Mouse (Mus musculus): ENCODE data around the gene Hdac9.

Hdac9 gene

GRCm38 (mm10) chr12:34803721-34804120 lies 113.2 kb downstream of the Hdac9 start:
- no peak for DNase-seq

GRCm38 (mm10) chr12:34802308-34802707 lies 114.6 kb downstream of the Hdac9 start:
- DNase-seq: no peak

GRCm38 (mm10) chr12:34801752-34802151 lies 115.1 kb downstream of the Hdac9 start:
- DNase-seq: no peak

DNA sequence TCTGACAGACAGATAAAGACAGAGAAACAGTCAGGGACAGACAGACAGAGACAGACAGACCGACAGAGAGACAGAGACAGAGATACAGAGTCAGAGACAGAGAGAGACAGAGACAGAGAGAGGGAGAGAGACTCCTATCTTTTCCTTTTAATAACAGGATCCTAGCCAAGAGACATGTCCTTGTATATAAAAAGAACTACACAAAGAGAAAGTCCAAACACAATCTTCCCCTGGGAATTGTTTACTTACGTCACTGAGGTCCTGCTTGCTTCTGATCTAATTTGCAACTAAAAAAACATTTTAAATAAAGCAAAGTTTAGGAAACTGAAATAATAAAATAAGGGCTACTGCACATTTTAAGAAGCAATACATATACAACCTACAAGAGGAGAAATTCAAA lies 119.5 kb downstream of the Hdac9 start:
- DNase-seq: no peak

DNA sequence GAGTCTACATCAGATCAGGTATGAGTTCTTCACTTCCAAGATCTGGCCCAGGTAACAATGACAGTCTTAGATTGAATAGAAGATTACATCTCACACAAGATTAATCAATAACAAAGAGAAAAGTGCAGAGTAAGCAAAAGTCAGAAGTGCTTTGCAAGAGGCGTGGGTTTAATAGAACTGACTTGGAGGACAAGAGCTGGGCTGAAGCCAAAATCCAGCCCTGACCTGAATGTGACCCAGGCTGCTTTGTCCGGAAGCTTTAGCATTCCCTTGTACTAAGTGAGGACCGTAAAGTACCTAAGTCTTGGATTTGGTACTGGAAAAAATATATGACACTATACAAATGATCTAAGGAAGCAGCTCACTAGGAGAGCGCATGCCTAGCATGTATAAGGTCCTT lies 121.4 kb downstream of the Hdac9 start:
- no peak for DNase-seq

DNA sequence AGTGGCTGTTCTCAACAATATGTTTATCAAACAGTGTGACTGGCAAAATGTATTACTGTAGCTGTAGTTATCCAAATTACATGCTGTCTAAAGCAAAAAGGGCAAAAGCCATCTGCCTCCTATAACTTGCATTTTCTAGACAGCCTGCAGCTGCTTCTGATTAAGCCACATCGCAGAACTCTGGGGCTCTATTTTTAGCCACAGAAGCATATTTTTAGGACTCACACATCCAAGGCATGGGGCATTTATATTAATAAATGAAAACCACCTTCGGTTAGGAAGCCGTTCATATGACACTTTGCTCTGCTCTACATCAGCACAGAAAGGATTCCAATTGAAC lies 124.8 kb downstream of the Hdac9 start:
- DNase-seq: no peak

DNA sequence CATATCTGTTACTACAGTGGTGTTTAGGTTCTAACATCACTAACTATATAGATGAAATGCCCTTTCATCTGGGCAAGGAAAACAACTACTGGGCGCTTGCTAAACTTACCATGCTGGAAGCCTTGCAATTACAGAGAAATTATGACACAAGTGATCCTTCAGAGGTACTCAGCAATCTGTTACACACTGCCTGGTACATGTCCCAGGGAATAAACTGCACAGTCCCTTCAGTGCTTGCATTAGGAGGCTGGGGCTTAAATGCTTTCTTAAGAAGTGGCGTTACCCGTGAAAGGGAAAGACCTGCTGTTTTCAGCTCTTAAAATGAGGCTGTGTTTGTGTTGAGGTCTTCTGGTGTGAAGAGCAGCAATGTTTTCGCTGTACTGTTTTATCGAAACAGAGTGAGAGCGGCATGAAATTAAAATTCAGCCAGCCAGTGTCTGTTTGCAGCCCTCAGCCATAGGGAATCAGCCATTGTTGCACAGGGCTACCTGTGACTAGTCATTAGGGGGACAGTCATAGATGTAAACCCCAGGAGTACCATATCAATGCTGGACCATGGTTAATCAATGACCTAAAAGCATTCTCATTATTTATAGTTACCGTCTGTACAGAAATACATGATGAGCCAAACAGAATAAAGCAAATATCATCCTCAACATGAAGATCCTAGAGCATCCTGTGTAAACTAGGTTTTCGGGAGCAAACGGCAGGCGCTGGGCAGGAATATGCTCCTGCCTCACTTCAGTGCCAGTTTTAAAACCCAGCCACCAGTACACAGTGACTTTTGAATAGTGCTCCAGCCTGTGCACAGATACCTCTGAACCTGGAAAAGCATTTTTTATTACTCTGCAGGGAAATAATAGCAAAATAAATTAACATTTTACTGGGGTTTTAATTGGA lies 125.4 kb downstream of the Hdac9 start:
- DNase-seq: no peak

DNA sequence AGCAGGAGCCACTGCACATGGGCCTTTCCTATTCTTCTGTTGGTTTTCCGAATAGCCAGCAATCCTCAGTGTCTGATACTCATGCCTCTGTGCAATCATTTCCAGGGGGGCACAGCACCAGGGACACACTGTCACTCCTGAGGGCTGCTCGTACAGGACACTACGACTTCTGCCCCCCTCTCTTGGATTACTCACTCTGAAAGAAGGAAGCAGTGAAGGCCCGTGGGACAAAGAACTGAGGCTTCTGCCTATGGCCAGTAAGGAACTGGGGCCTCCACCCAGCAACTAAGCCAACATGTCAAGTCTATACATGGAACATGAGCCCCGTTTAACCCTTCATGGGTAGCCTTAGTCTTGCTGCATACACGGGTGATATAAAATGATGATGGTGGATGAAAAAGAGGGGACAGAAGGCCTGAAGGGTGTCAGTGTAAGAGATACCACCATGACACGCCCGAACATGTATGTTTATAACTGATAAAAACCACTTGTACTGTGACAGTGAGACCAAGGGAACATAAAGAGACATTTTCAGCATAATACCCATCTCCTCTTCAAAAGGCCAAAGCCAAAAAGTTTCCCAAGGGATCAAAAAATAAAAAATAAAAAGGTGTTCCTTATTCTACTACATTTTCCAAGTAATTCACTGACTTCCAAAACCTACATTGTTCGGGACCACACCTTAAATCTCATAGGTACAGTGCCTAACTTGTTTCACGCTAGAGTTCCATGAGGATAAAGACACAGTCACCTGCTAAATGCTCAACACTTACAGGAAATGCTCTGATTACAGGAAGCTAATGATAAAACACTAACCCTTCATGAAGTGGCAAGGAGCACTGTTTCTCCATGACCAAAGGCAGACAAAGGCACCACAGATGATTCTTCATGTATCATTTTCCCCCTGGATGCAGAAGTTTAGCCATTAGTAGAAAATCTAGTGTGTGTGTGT lies 127.6 kb downstream of the Hdac9 start:
- DNase-seq: peak; percentile 93

DNA sequence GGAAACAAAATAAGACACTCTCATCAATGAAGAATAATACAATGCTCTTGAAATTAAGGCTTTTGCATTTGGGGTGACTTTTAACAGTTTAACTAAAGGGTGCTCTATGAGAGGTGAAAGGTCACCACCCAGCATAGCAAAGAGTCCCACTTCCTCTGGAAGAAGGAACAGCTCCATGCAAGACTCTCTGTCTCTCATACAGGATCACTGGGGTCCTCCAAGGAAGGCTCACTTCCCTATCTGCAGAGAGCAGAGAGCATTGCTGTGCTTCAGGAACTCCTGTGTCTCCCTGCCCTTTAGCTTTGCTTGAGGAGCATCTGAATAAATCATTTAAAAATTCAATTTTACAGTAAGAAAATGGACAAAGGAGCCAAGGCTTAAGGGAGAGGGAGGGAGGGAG lies 129.5 kb downstream of the Hdac9 start:
- DNase-seq: no peak

GRCm38 (mm10) chr12:34783574-34783973 lies 133.3 kb downstream of the Hdac9 start:
- peak; percentile 90 for DNase-seq

DNA sequence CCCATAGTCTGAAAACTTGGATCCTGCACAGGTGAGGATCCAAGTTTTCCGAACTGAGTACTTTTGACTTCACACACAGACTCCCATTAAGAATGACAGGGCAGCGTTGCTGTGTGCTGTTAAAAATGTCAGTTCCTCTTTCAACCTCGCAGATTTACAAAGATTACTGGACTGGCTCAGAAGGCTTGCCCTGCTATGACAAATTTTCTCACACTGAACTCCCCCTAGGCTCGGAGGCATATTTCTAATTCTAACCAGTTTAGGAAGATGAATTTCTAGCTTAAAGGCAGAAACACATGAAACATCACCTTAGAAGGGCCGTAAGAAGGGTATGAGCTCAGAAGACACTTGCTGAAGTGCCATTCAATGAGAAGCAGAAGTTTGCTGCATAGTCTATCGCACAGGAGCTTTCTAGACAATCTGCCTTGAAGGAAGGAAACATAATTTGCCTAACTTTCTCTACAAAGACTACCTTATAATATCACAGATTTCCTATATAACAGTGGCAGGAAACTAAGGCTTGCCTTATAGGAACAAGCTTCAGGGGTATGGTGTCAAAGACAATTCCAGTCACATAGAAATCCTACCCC lies 137.4 kb downstream of the Hdac9 start:
- DNase-seq: no peak

GRCm38 (mm10) chr12:34776170-34776569 lies 140.7 kb downstream of the Hdac9 start:
- no peak for DNase-seq

GRCm38 (mm10) chr12:34774071-34774470 lies 142.8 kb downstream of the Hdac9 start:
- no peak for DNase-seq

DNA sequence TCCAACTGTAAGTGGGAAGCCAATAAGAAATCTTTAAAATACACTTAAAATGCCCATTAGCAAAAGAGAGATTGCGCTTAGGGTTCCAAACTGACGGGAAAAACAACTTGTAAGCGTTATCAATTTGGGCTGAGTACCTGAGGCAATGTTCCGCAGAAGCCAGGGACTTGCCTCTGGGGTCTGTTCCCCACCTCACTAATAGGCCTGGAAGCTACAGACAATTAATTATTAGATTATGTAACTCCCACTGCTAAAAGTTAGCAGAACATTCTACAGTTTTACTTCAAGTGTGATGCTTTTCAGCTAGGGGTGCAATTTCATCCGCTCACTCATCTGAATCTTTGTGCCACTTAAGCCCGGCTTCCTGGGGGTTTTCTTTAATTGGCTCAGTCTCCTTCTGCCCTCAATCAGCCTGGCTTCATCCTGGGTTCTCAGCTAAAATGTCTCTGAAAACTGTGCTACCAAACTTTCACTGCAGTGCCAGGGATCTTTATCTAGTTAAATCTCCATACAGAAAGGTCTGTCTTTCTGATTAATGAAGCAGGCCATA lies 149.6 kb downstream of the Hdac9 start:
- no peak for DNase-seq

GRCm38 (mm10) chr12:34747266-34747665 lies 169.6 kb downstream of the Hdac9 start:
- DNase-seq: no peak

DNA sequence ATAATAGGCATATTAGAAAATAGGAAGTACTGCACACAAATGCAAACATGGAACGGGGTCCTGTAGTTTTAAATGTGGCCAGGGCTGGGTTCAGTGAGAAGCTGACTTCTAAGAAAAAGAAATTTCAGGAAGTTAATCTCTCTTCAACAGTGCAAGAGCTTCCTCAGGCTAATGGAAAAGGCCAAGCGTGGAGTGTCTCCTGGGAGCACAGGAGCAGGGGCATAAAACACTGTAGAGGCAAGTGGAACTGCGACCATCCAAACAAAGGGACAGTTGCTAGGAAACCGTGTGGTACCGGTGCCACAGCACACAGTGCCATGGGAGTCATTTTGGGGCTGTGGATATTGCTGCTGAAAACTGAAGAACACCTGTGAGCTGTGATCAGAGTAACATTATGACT lies 191.7 kb downstream of the Hdac9 start:
- peak; percentile 89 for DNase-seq

- no peak for DNase-seq
Measured at GRCm38 (mm10) chr12:34724274-34724673, 192.6 kb downstream of the Hdac9 start.

- peak; percentile 96 for DNase-seq
Measured at GRCm38 (mm10) chr12:34722831-34723490, 193.9 kb downstream of the Hdac9 start.

DNA sequence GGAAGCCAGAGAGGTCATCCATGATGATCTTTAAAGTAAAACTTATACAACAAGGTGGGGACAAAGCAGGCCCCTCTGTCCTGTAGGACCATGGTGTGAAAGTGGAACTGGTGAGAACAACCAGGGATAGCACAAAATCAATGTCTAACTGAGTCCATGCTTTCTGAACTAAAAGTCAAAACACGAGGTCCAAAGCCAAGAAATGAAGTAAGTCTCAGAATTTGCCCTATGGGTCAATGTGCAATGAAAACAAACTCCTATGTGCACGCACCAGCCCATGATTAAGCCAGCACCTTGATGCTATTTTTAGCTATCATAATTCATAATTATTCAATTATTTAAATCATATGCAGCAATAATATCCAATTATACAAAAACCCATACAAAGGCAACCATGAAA lies 196.0 kb downstream of the Hdac9 start:
- DNase-seq: no peak

DNA sequence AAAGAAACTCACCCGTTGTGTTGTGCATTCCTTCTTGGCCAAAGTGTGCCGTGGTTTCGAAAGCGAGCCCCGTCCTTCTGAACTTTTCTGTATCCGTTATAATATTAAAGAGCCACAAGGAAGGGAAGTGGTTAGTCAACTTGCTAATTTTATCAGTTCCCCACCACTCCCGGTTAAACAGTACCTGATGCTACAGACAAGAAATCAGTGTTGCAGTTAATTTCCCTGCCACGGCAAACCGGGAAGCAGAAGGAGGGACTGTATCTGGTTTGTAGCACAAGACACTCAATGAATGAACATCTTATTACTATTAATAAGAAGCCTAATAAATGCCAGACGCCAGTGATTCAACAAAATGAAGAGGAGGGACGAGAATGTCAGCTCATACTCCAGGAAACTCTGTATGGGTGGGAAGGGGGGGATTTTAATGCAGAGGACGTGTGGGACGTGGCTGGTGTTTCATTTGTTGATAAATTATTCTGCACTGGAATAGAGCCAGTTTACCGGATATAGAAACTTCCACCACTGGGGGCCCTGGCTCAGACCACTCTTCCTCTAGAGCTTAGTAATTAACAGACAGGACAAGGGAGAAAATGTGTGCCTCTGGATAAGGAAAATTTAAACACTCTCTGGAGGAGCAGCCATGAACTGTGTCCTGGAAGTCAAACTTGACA lies 202.5 kb downstream of the Hdac9 start:
- peak; percentile 91 for DNase-seq

GRCm38 (mm10) chr12:34697981-34698380 lies 218.9 kb downstream of the Hdac9 start:
- DNase-seq: no peak

GRCm38 (mm10) chr12:34696736-34697135 lies 220.2 kb downstream of the Hdac9 start:
- DNase-seq: no peak

Measured in heart, adult 11 months (tissue).